Mouse (Mus musculus): ENCODE data around the gene Zfp11. TPM values are rescaled to one million over a fixed set of nuclear protein-coding genes. Genes with fewer than 3 reads are reported as not detected.
"Not testable (repeated sequence)": the region's sequence is repeated elsewhere in the genome, so short reads cannot be mapped to it uniquely, and the experiment has no call there.

The Zfp11 gene
- 3.6 and 4.3 TPM in 2 replicates for polyA plus RNA-seq (2016; fragmentation: Nextera tagmentation; extraction: Ambion mirVana)

- H3K4me3 ChIP-seq: peak within 1 kb of the TSS; percentile 93
- peaks cover 11% of the 10 kb centered on the region; the same call in 1 of the 2 replicates for H3K9me3 ChIP-seq (replicated peaks)
- peak within 1 kb of the TSS; percentile 90 for H3K9ac ChIP-seq
- no peaks in the 10 kb centered on the region for H3K36me3 ChIP-seq
- WGBS: under 1% methylated on average over 23 of the region's 23 CpGs
- 0 out of 2 replicates have a peak, but pooled peaks cover 6% of the 10 kb centered on the region for H3K4me1 ChIP-seq (replicated peaks)
- peak; percentile 87 for ATAC-seq (ENCODE audit: insufficient number of reproducible peaks, low FRiP score)
- H3K4me2 ChIP-seq: peak within 1 kb of the TSS; percentile 80
- H3K27me3 ChIP-seq (replicated peaks): no peaks in the 10 kb centered on the region
- H3K27ac ChIP-seq (ENCODE audit: poor library complexity, severe bottlenecking): 0 out of 2 replicates have a peak within 1 kb of the TSS, but pooled peaks have one; percentile 56
Measured at GRCm38 (mm10) chr5:129670036-129670458, at the start of gene Zfp11. Zfp11 (minus strand) TSS chr5:129670099.

GRCm38 (mm10) chr5:129717016-129717415, 47.1 kb upstream of the Zfp11 start:
- H3K4me1 ChIP-seq (replicated peaks): peaks cover 8% of the 10 kb centered on the region
- no peaks in the 10 kb centered on the region for H3K9me3 ChIP-seq (replicated peaks)
- peaks cover 37% of the 10 kb centered on the region for H3K36me3 ChIP-seq
- no peak overlapping the region for H3K4me3 ChIP-seq
- no peaks in the 10 kb centered on the region for H3K27me3 ChIP-seq (replicated peaks)
- ATAC-seq (ENCODE audit: insufficient number of reproducible peaks, low FRiP score): no peak
- WGBS: 79% methylated on average over 9 of the region's 9 CpGs
- H3K27ac ChIP-seq (ENCODE audit: poor library complexity, severe bottlenecking): no peak overlapping the region
- no peak overlapping the region for H3K9ac ChIP-seq
- H3K4me2 ChIP-seq: no peak overlapping the region

GRCm38 (mm10) chr5:129715326-129715861, 45.5 kb upstream of the Zfp11 start, which contains the start of gene Mrps17:
Mrps17 (plus strand) TSS chr5:129715497.
- Histone ChIP-seq H3K4me1 (replicated peaks) (peaks cover 8% of the 10 kb centered on the region), H3K4me3 (peak within 1 kb of the TSS; percentile 74), H3K27ac (ENCODE audit: poor library complexity, severe bottlenecking) (0 out of 2 replicates have a peak within 1 kb of the TSS, but pooled peaks have one; percentile 10), H3K9ac (peak within 1 kb of the TSS; percentile 84), H3K4me2 (peak within 1 kb of the TSS; percentile 74), H3K27me3 (replicated peaks) (no peaks in the 10 kb centered on the region), H3K9me3 (replicated peaks) (no peaks in the 10 kb centered on the region), H3K36me3 (peaks cover 37% of the 10 kb centered on the region)
- WGBS: under 1% methylated on average over 33 of the region's 33 CpGs
- peak; percentile 98 for ATAC-seq (ENCODE audit: insufficient number of reproducible peaks, low FRiP score)

- no peaks in the 10 kb centered on the region for H3K9me3 ChIP-seq (replicated peaks)
- H3K4me1 ChIP-seq (replicated peaks): no peaks in the 10 kb centered on the region
- WGBS: 52% methylated on average over 2 of the region's 2 CpGs
- no peaks in the 10 kb centered on the region for H3K36me3 ChIP-seq
- H3K9ac ChIP-seq: no peak within 1 kb of the TSS
- no peak within 1 kb of the TSS for H3K27ac ChIP-seq (ENCODE audit: poor library complexity, severe bottlenecking)
- no peak for ATAC-seq (ENCODE audit: insufficient number of reproducible peaks, low FRiP score)
- no peak within 1 kb of the TSS for H3K4me3 ChIP-seq
- no peak within 1 kb of the TSS for H3K4me2 ChIP-seq
- H3K27me3 ChIP-seq (replicated peaks): no peaks in the 10 kb centered on the region
Measured at GRCm38 (mm10) chr5:129708412-129708811, 38.5 kb upstream of the Zfp11 start, which contains the start of gene Sept14. Sept14 (minus strand) TSS chr5:129708512.

GRCm38 (mm10) chr5:129703368-129703767, 33.5 kb upstream of the Zfp11 start:
- 0 out of 2 replicates have a peak, but pooled peaks cover 8% of the 10 kb centered on the region for H3K27me3 ChIP-seq (replicated peaks)
- no peaks in the 10 kb centered on the region for H3K36me3 ChIP-seq
- H3K4me1 ChIP-seq (replicated peaks): no peaks in the 10 kb centered on the region
- ATAC-seq (ENCODE audit: insufficient number of reproducible peaks, low FRiP score): no peak
- no peaks in the 10 kb centered on the region for H3K9me3 ChIP-seq (replicated peaks)
- H3K4me3 ChIP-seq: no peak overlapping the region
- H3K4me2 ChIP-seq: no peak overlapping the region
- H3K27ac ChIP-seq (ENCODE audit: poor library complexity, severe bottlenecking): no peak overlapping the region
- no peak overlapping the region for H3K9ac ChIP-seq

GRCm38 (mm10) chr5:129701706-129702105, 31.8 kb upstream of the Zfp11 start:
- WGBS: 79% methylated on average over 1 of the region's 1 CpGs

GRCm38 (mm10) chr5:129700506-129700905, 30.6 kb upstream of the Zfp11 start:
- H3K9me3 ChIP-seq (replicated peaks): no peaks in the 10 kb centered on the region
- H3K4me1 ChIP-seq (replicated peaks): no peaks in the 10 kb centered on the region
- ATAC-seq (ENCODE audit: insufficient number of reproducible peaks, low FRiP score): no peak
- H3K4me2 ChIP-seq: peak overlapping the region; percentile 18
- 23% methylated on average over 2 of the region's 2 CpGs for WGBS
- H3K4me3 ChIP-seq: no peak overlapping the region
- H3K27ac ChIP-seq (ENCODE audit: poor library complexity, severe bottlenecking): no peak overlapping the region
- H3K27me3 ChIP-seq (replicated peaks): 0 out of 2 replicates have a peak, but pooled peaks cover 8% of the 10 kb centered on the region
- H3K36me3 ChIP-seq: no peaks in the 10 kb centered on the region
- no peak overlapping the region for H3K9ac ChIP-seq

More at GRCm38 (mm10) chr5:129701706-129702105, 31.8 kb upstream of the Zfp11 start:
- ATAC-seq (ENCODE audit: insufficient number of reproducible peaks, low FRiP score): no peak
- H3K9me3 ChIP-seq (replicated peaks): no peaks in the 10 kb centered on the region
- no peaks in the 10 kb centered on the region for H3K4me1 ChIP-seq (replicated peaks)
- no peak overlapping the region for H3K4me3 ChIP-seq
- H3K4me2 ChIP-seq: no peak overlapping the region
- no peak overlapping the region for H3K9ac ChIP-seq
- H3K27ac ChIP-seq (ENCODE audit: poor library complexity, severe bottlenecking): no peak overlapping the region
- no peaks in the 10 kb centered on the region for H3K36me3 ChIP-seq
- 0 out of 2 replicates have a peak, but pooled peaks cover 8% of the 10 kb centered on the region for H3K27me3 ChIP-seq (replicated peaks)

- Histone ChIP-seq H3K9me3 (replicated peaks) (no peaks in the 10 kb centered on the region), H3K27me3 (replicated peaks) (no peaks in the 10 kb centered on the region), H3K4me2 (no peak overlapping the region), H3K9ac (no peak overlapping the region), H3K27ac (ENCODE audit: poor library complexity, severe bottlenecking) (no peak overlapping the region), H3K36me3 (no peaks in the 10 kb centered on the region), H3K4me1 (replicated peaks) (no peaks in the 10 kb centered on the region), H3K4me3 (no peak overlapping the region)
- ATAC-seq (ENCODE audit: insufficient number of reproducible peaks, low FRiP score): no peak
- 77% methylated on average over 3 of the region's 3 CpGs for WGBS
Measured at GRCm38 (mm10) chr5:129690528-129690927, 20.6 kb upstream of the Zfp11 start.

GRCm38 (mm10) chr5:129687621-129688020, 17.7 kb upstream of the Zfp11 start:
- H3K4me3 ChIP-seq: no peak overlapping the region
- no peak overlapping the region for H3K4me2 ChIP-seq
- H3K27ac ChIP-seq (ENCODE audit: poor library complexity, severe bottlenecking): no peak overlapping the region
- no peaks in the 10 kb centered on the region for H3K4me1 ChIP-seq (replicated peaks)
- no peaks in the 10 kb centered on the region for H3K27me3 ChIP-seq (replicated peaks)
- no peak overlapping the region for H3K9ac ChIP-seq
- H3K36me3 ChIP-seq: no peaks in the 10 kb centered on the region
- no peak for ATAC-seq (ENCODE audit: insufficient number of reproducible peaks, low FRiP score)
- no peaks in the 10 kb centered on the region for H3K9me3 ChIP-seq (replicated peaks)
- WGBS: 67% methylated on average over 7 of the region's 7 CpGs

GRCm38 (mm10) chr5:129685141-129685540, 15.2 kb upstream of the Zfp11 start:
- not testable (repeated sequence) for H3K4me1 ChIP-seq (replicated peaks); H3K4me3 ChIP-seq; H3K27ac ChIP-seq (ENCODE audit: poor library complexity, severe bottlenecking); H3K9ac ChIP-seq; H3K27me3 ChIP-seq (replicated peaks); H3K4me2 ChIP-seq; H3K9me3 ChIP-seq (replicated peaks); ATAC-seq (ENCODE audit: insufficient number of reproducible peaks, low FRiP score); H3K36me3 ChIP-seq
- 82% methylated on average over 5 of the region's 5 CpGs for WGBS

GRCm38 (mm10) chr5:129669453-129670035, 355 bp downstream of the Zfp11 start:
- WGBS: 1% methylated on average over 31 of the region's 31 CpGs
- peak; percentile 78 for ATAC-seq (ENCODE audit: insufficient number of reproducible peaks, low FRiP score)

More at GRCm38 (mm10) chr5:129669453-129670035, 355 bp downstream of the Zfp11 start:
- Histone ChIP-seq H3K4me3 (peak overlapping the region; percentile 93), H3K4me1 (replicated peaks) (0 out of 2 replicates have a peak, but pooled peaks cover 6% of the 10 kb centered on the region), H3K9ac (peak overlapping the region; percentile 90), H3K36me3 (no peaks in the 10 kb centered on the region), H3K9me3 (replicated peaks) (peaks cover 9% of the 10 kb centered on the region; the same call in 1 of the 2 replicates), H3K27ac (ENCODE audit: poor library complexity, severe bottlenecking) (0 out of 2 replicates have a peak overlapping the region, but pooled peaks have one; percentile 56), H3K4me2 (peak overlapping the region; percentile 80), H3K27me3 (replicated peaks) (no peaks in the 10 kb centered on the region)

All from heart, embryonic 12.5 days (tissue).